In genomic region chr2:178629756-178630155, GRCm38 (mm10) we compare ENCODE assay signal across 9 mouse cellular contexts.
DNase-seq lines count a peak whose midpoint lies in the region; ATAC-seq and TF ChIP-seq lines count a peak whose summit lies in the region.
"Had no signal": no experiment of that assay in that cellular context is flagged by ENCODE, and none has a peak within 500 bp of the region (broad histone marks: within the 10 kb centered on the region; RNA-seq: fewer than 3 reads in every experiment).

No protein-coding gene starts in this region.

- no peaks in the 10 kb centered on the region for H3K9me3 ChIP-seq in kidney, embryonic 15.5 days (replicated peaks)
- H3K9me3 ChIP-seq in forebrain, postnatal 0 days (ENCODE audit: low read length), result no peaks in the 10 kb centered on the region
- H3K9me3 ChIP-seq in intestine, postnatal 0 days (ENCODE audit: control insufficient read depth), result no peaks in the 10 kb centered on the region
- no peaks in the 10 kb centered on the region for H3K9me3 ChIP-seq in midbrain, postnatal 0 days (ENCODE audit: low read length)
- H3K9me3 ChIP-seq: liver, embryonic 15.5 days had no signal

- peaks cover 61% of the 10 kb centered on the region for H3K4me1 ChIP-seq in kidney, embryonic 15.5 days
- no peaks in the 10 kb centered on the region for H3K4me1 ChIP-seq in forebrain, postnatal 0 days (ENCODE audit: insufficient read depth)
- H3K4me1 ChIP-seq in intestine, postnatal 0 days (replicated peaks; ENCODE audit: control insufficient read depth, insufficient read depth, low read length), result no peaks in the 10 kb centered on the region
- H3K4me1 ChIP-seq in midbrain, postnatal 0 days (ENCODE audit: insufficient read depth, low read length), result no peaks in the 10 kb centered on the region; the same call in 1 of the 2 replicates
- H3K4me1 ChIP-seq: liver, embryonic 15.5 days had no signal

- no peak overlapping the region for H3K9ac ChIP-seq in kidney, embryonic 15.5 days
- H3K9ac ChIP-seq in forebrain, postnatal 0 days, result no peak overlapping the region
- no peak overlapping the region for H3K9ac ChIP-seq in intestine, postnatal 0 days (ENCODE audit: low read depth, low read length)
- no peak overlapping the region for H3K9ac ChIP-seq in midbrain, postnatal 0 days (replicated peaks; ENCODE audit: low read length, poor library complexity, severe bottlenecking)
- H3K9ac ChIP-seq: liver, embryonic 15.5 days had no signal

- no peak overlapping the region for H3K4me3 ChIP-seq in kidney, embryonic 15.5 days (replicated peaks)
- H3K4me3 ChIP-seq in forebrain, postnatal 0 days (ENCODE audit: low read depth, low read length), result no peak overlapping the region
- no peak overlapping the region for H3K4me3 ChIP-seq in intestine, postnatal 0 days (ENCODE audit: low read depth, low read length)
- H3K4me3 ChIP-seq in midbrain, postnatal 0 days (ENCODE audit: low read depth, low read length), result no peak overlapping the region
- H3K4me3 ChIP-seq: liver, embryonic 15.5 days had no signal

- ATAC-seq in kidney, embryonic 15.5 days (replicated peaks; ENCODE audit: low FRiP score), result no peak
- ATAC-seq in forebrain, postnatal 0 days, result peak; percentile 62
- ATAC-seq in intestine, postnatal 0 days, result 0 out of 2 replicates have a peak, but pooled peaks have one; percentile 57
- 0 out of 2 replicates have a peak, but pooled peaks have one; percentile 54 for ATAC-seq in midbrain, postnatal 0 days (ENCODE audit: low FRiP score)

- peak; percentile 44 for DNase-seq in kidney, adult 11 months
- peak; percentile 46 for DNase-seq in brain, adult 2 months (ENCODE audit: low read depth, low spot score)
- peak; percentile 83 for DNase-seq in forebrain, postnatal 0 days
- DNase-seq in left cerebral cortex, postnatal 25 days (ENCODE audit: low spot score in 2 of 2), result peak; percentile 60 to 67
- DNase-seq in midbrain, postnatal 0 days (ENCODE audit: low spot score), result peak; percentile 64
- DNase-seq in thymus, postnatal 14 days, result peak; percentile 65

- H3K27me3 ChIP-seq in kidney, embryonic 15.5 days, result no peaks in the 10 kb centered on the region
- no peaks in the 10 kb centered on the region; the same call in 1 of the 2 replicates for H3K27me3 ChIP-seq in forebrain, postnatal 0 days (ENCODE audit: insufficient read depth, low read length)
- no peaks in the 10 kb centered on the region for H3K27me3 ChIP-seq in intestine, postnatal 0 days (replicated peaks; ENCODE audit: control insufficient read depth, insufficient read depth, low read length)
- H3K27me3 ChIP-seq in midbrain, postnatal 0 days (ENCODE audit: insufficient read depth, low read length), result no peaks in the 10 kb centered on the region
- H3K27me3 ChIP-seq: liver, embryonic 15.5 days had no signal

- WGBS in kidney, embryonic 15.5 days, result 34% methylated on average over 7 of the region's 7 CpGs
- 15% methylated on average over 7 of the region's 7 CpGs for WGBS in forebrain, postnatal 0 days
- WGBS in intestine, postnatal 0 days, result 27% methylated on average over 7 of the region's 7 CpGs
- WGBS in midbrain, postnatal 0 days, result 25% methylated on average over 7 of the region's 7 CpGs

- intact Hi-C loops in left cerebral cortex, postnatal 25 days (cut with DNase I), result loop anchor here (5.0 to 10.0 kb wide), 2 partner anchors 565 to 1248 kb away; no protein-coding TSS in a partner anchor

- peak; percentile 99 for TF ChIP-seq CTCF in forebrain, postnatal 0 days (IDR thresholded peaks at IDR 0.05; ENCODE audit: low read depth)
- peak; percentile 98 for TF ChIP-seq CTCF in intestine, postnatal 0 days (IDR thresholded peaks at IDR 0.05; ENCODE audit: low read depth)
- peak; percentile 98 for TF ChIP-seq CTCF in midbrain, postnatal 0 days (IDR thresholded peaks at IDR 0.05)

- no peak overlapping the region for H3K27ac ChIP-seq in kidney, embryonic 15.5 days
- H3K27ac ChIP-seq in forebrain, postnatal 0 days (ENCODE audit: low read depth, low read length), result no peak overlapping the region
- no peak overlapping the region for H3K27ac ChIP-seq in intestine, postnatal 0 days (ENCODE audit: low read depth, low read length)
- no peak overlapping the region for H3K27ac ChIP-seq in midbrain, postnatal 0 days (ENCODE audit: low read depth, low read length)
- H3K27ac ChIP-seq: liver, embryonic 15.5 days had no signal

- H3K36me3 ChIP-seq in kidney, embryonic 15.5 days, result no peaks in the 10 kb centered on the region
- no peaks in the 10 kb centered on the region for H3K36me3 ChIP-seq in forebrain, postnatal 0 days (ENCODE audit: insufficient read depth)
- H3K36me3 ChIP-seq in intestine, postnatal 0 days (ENCODE audit: control insufficient read depth, insufficient read depth), result no peaks in the 10 kb centered on the region
- H3K36me3 ChIP-seq in midbrain, postnatal 0 days (ENCODE audit: insufficient read depth, low read length), result no peaks in the 10 kb centered on the region
- H3K36me3 ChIP-seq: liver, embryonic 15.5 days had no signal

- no peak overlapping the region for H3K4me2 ChIP-seq in kidney, embryonic 15.5 days
- H3K4me2 ChIP-seq in forebrain, postnatal 0 days (ENCODE audit: low read depth), result no peak overlapping the region
- H3K4me2 ChIP-seq in intestine, postnatal 0 days (replicated peaks; ENCODE audit: low read depth), result no peak overlapping the region
- H3K4me2 ChIP-seq in midbrain, postnatal 0 days (ENCODE audit: low read depth, low read length, poor library complexity, severe bottlenecking), result no peak overlapping the region
- H3K4me2 ChIP-seq: liver, embryonic 15.5 days had no signal
